Mouse (Mus musculus) lung, embryonic 16.5 days (tissue): ENCODE measurements around the gene Mon1a. TPM values are rescaled to one million over a fixed set of nuclear protein-coding genes. Genes with fewer than 3 reads are reported as not detected.

Experiments
- ATAC-seq: fragments of 200-750 bp; cut with Nextera tagmentation; 2 replicates; pipeline ENCODE4 v1.8.0; 2017; ENCODE audit warnings: low read depth, mild to moderate bottlenecking, moderate library complexity
- H3K27ac ChIP-seq: fragments of 300-500 bp; sonication (generic); 2 replicates; pipeline ENCODE4 v1.5.1; 2014; ENCODE audit warnings: mild to moderate bottlenecking, control low read depth, low read length
- H3K27me3 ChIP-seq: fragments of 300-500 bp; sonication (generic); 2 replicates; pipeline ENCODE4 v1.6.1; 2014; ENCODE audit warnings: low read depth, low read length, mixed read lengths; ENCODE audit not compliant: control insufficient read depth, insufficient read depth
- H3K36me3 ChIP-seq: fragments of 300-500 bp; sonication (generic); 2 replicates; pipeline ENCODE4 v1.6.1; 2014; ENCODE audit warnings: low read length; ENCODE audit not compliant: control insufficient read depth, insufficient read depth
- H3K4me1 ChIP-seq: fragments of 300-500 bp; sonication (generic); replicated peaks from 2 replicates; pipeline ENCODE4 v1.6.1; 2014; ENCODE audit warnings: low read length, mixed read lengths; ENCODE audit not compliant: control insufficient read depth, insufficient read depth
- H3K4me2 ChIP-seq: fragments of 300-500 bp; sonication (generic); 2 replicates; pipeline ENCODE4 v1.6.1; 2014; ENCODE audit warnings: low read depth, low read length, control low read depth
- H3K4me3 ChIP-seq: fragments of 300-500 bp; sonication (generic); 2 replicates; pipeline ENCODE4 v1.5.1; 2014; ENCODE audit warnings: mild to moderate bottlenecking, low read length, control low read depth
- H3K9ac ChIP-seq: fragments of 300-500 bp; sonication (generic); 2 replicates; pipeline ENCODE4 v1.6.1; 2014; ENCODE audit warnings: low read length, control low read depth
- H3K9me3 ChIP-seq: fragments of 300-500 bp; sonication (generic); 2 replicates; pipeline ENCODE4 v1.6.1; 2016; ENCODE audit warnings: low read length; ENCODE audit not compliant: control insufficient read depth
- WGBS: fragments of 180-500 bp; shearing (Covaris S2); extraction: QIAGEN DNeasy Blood & Tissue Kit; methylation state at CpG from one replicate; pipeline ENCODE4 v1.1.7; 2014; 5-methylcytosine and 5-hydroxymethylcytosine counted together
- polyA plus RNA-seq: library from polyadenylated mRNA; unstranded; fragments of >200 nt; fragmentation: Nextera tagmentation; extraction: Ambion mirVana; gene quantifications from 2 replicates; pipeline ENCODE4 v1.2.1, GENCODE M21; 2015

The Mon1a gene
- polyA plus RNA-seq, 1 experiment from 2014 or later, result 12.5 TPM

GRCm38 (mm10) chr9:107906252-107906966 is 18.5 kb downstream of the Mon1a start, which contains the start of gene Mst1r:
Mst1r (plus strand) TSS chr9:107906873.
- Histone ChIP-seq H3K36me3 (no peaks in the 10 kb centered on the region), H3K4me2 (peak within 1 kb of the TSS; percentile 69), H3K4me3 (peak within 1 kb of the TSS; percentile 48), H3K27me3 (no peaks in the 10 kb centered on the region), H3K4me1 (peaks cover 23% of the 10 kb centered on the region), H3K9ac (peak within 1 kb of the TSS; percentile 66), H3K9me3 (no peaks in the 10 kb centered on the region), H3K27ac (peak within 1 kb of the TSS; percentile 43; the same call in 1 of the 2 replicates)
- ATAC-seq, result peak; percentile 89
- WGBS, result 18% methylated on average over 19 of the region's 19 CpGs

GRCm38 (mm10) chr9:107906967-107907800 is 19.2 kb downstream of the Mon1a start:
- H3K4me3 ChIP-seq, result peak overlapping the region; percentile 48
- peak overlapping the region; percentile 66 for H3K9ac ChIP-seq
- ATAC-seq, result no peak
- peak overlapping the region; percentile 37; the same call in 1 of the 2 replicates for H3K27ac ChIP-seq
- H3K9me3 ChIP-seq, result no peaks in the 10 kb centered on the region
- 41% methylated on average over 31 of the region's 31 CpGs for WGBS
- peaks cover 23% of the 10 kb centered on the region for H3K4me1 ChIP-seq
- peak overlapping the region; percentile 69 for H3K4me2 ChIP-seq
- no peaks in the 10 kb centered on the region for H3K36me3 ChIP-seq
- no peaks in the 10 kb centered on the region for H3K27me3 ChIP-seq

DNA sequence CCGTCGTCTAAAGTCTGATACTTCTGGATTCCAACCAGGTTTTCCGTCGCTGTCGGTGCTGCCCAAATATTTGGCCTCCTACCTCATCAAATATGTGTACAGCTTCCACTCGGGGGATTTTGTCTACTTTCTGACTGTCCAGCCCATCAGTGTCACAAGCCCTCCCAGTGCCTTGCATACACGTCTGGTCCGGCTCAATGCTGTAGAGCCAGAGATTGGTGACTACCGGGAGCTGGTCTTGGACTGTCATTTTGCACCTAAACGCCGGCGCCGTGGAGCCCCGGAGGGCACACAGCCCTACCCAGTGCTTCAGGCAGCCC is 19.8 kb downstream of the Mon1a start:
- no peaks in the 10 kb centered on the region for H3K27me3 ChIP-seq
- 54% methylated on average over 14 of the region's 14 CpGs for WGBS
- no peaks in the 10 kb centered on the region for H3K9me3 ChIP-seq
- peaks cover 23% of the 10 kb centered on the region for H3K4me1 ChIP-seq
- peak overlapping the region; percentile 48 for H3K4me3 ChIP-seq
- H3K36me3 ChIP-seq, result no peaks in the 10 kb centered on the region
- no peak for ATAC-seq
- H3K27ac ChIP-seq, result no peak overlapping the region
- peak overlapping the region; percentile 66 for H3K9ac ChIP-seq
- peak overlapping the region; percentile 69 for H3K4me2 ChIP-seq

- peak overlapping the region; percentile 32; the same call in 1 of the 2 replicates for H3K27ac ChIP-seq
- peak overlapping the region; percentile 69 for H3K4me2 ChIP-seq
- no peaks in the 10 kb centered on the region for H3K36me3 ChIP-seq
- WGBS, result 28% methylated on average over 18 of the region's 18 CpGs
- no peaks in the 10 kb centered on the region for H3K9me3 ChIP-seq
- peak overlapping the region; percentile 43 for H3K9ac ChIP-seq
- H3K4me3 ChIP-seq, result peak overlapping the region; percentile 48
- no peaks in the 10 kb centered on the region for H3K27me3 ChIP-seq
- peaks cover 23% of the 10 kb centered on the region for H3K4me1 ChIP-seq
- no peak for ATAC-seq
Measured at GRCm38 (mm10) chr9:107908410-107909158, 20.6 kb downstream of the Mon1a start.

DNA sequence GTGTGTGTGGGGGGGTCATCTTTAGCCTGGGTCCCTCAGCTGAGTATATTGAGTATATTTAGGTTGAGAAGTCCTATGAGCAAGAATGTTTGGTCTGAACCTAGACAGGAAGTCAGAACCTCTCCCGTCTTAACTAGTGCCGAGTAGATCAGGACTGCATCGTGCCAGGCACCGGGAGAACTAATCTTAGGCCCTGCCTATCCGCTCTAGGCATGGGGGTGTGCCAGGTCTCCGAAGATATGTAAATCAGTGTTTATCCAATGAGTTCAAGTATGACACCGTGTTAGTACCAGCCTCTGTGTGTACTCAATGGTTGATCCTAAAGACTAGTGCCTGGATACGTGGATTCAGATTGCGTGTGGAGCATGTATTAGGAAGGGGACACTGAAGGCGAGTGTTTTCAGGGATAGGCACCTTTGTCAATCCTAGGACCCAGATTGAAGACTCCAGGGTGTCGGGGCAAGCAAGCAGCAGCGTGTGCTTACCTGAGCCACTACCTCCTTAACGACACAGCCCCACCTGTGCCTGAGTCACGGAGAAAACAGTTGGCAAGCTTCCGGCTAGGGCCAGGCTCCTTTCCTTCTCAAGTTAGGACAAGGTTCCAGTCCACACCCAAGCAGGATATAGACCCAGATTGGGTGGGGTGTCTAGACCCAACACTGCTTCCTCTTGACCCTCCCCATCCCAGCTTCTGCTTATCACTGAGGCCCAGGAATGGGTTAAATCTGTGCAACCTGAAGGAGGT is 22.2 kb downstream of the Mon1a start:
- Histone ChIP-seq H3K4me2 (peak overlapping the region; percentile 69; the same call in 1 of the 2 replicates), H3K4me1 (peaks cover 21% of the 10 kb centered on the region), H3K9me3 (no peaks in the 10 kb centered on the region), H3K36me3 (no peaks in the 10 kb centered on the region), H3K9ac (no peak overlapping the region), H3K4me3 (no peak overlapping the region), H3K27ac (no peak overlapping the region), H3K27me3 (no peaks in the 10 kb centered on the region)
- no peak for ATAC-seq
- 77% methylated on average over 15 of the region's 15 CpGs for WGBS

GRCm38 (mm10) chr9:107914764-107915420 is 26.9 kb downstream of the Mon1a start:
- H3K36me3 ChIP-seq, result no peaks in the 10 kb centered on the region
- H3K27me3 ChIP-seq, result no peaks in the 10 kb centered on the region
- ATAC-seq, result no peak
- H3K9me3 ChIP-seq, result no peaks in the 10 kb centered on the region
- no peak overlapping the region for H3K4me3 ChIP-seq
- H3K27ac ChIP-seq, result no peak overlapping the region
- no peak overlapping the region for H3K4me2 ChIP-seq
- H3K9ac ChIP-seq, result no peak overlapping the region
- H3K4me1 ChIP-seq, result peaks cover 4% of the 10 kb centered on the region; the same call in 1 of the 2 replicates
- WGBS, result 72% methylated on average over 16 of the region's 16 CpGs

DNA sequence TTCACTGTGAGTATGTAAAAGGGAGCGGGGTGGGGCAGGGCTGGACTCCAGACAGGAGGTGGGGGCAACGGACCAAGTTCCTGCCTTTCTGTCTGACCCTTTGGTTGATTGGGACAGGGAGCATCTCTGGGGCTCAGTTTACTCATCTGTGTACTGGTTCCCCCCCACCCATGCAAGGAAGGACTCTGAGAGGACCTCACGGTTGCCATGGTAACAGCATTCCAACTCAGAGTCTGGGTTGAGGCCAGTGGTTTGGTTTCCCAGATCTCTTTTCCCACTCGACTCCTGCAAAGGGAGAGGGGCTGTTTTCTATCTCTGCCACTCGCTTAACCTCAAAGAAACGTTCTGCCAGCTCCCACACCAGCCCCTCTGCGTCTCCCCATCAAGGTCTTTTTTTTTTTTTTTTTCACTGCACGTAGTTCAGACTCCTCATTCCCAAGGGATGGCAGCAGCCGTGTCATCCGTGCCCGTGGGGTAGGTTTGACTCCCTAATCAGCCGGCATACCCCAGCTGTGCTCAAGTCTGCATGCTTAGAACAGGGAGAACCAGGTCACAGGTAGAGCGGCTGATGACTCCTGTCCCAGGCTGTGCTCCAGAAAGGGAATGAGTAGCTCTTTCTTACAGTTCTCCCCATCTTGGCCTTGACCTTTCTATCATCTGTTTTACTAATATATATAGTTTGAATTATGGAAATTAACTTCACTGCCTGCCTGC is 30.1 kb downstream of the Mon1a start:
- no peak for ATAC-seq
- 23% methylated on average over 13 of the region's 13 CpGs for WGBS
- 0 out of 2 replicates have a peak overlapping the region, but pooled peaks have one; percentile 17 for H3K9ac ChIP-seq

DNA sequence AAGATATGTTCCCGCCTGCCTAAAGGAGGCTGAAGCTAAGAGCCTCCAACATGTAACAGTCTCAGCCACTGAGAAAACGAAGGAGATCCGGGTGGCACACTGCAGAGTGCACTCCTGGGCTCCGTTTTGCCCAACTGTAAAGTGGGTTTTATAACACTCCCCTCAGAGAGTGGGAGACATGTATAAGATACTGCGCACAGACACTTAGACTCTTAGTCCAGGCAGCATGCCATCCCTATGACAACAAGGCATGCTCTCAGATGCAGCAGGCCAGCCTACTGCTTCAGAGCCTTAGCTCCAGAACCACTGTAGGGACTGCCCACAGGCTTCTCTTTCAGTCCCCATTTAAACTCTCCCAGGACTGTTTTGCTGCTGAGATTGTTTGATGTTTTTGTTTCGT is 30.9 kb downstream of the Mon1a start:
- H3K27ac ChIP-seq, result no peak overlapping the region
- WGBS, result 77% methylated on average over 6 of the region's 6 CpGs
- H3K9me3 ChIP-seq, result no peaks in the 10 kb centered on the region
- H3K9ac ChIP-seq, result no peak overlapping the region
- H3K4me1 ChIP-seq, result peaks cover 4% of the 10 kb centered on the region; the same call in 1 of the 2 replicates
- no peak overlapping the region for H3K4me2 ChIP-seq
- no peaks in the 10 kb centered on the region for H3K27me3 ChIP-seq
- H3K4me3 ChIP-seq, result no peak overlapping the region
- ATAC-seq, result no peak
- no peaks in the 10 kb centered on the region for H3K36me3 ChIP-seq

More for the DNA sequence above, 30.1 kb downstream of the Mon1a start:
- H3K27ac ChIP-seq, result no peak overlapping the region
- no peaks in the 10 kb centered on the region for H3K36me3 ChIP-seq
- peaks cover 4% of the 10 kb centered on the region; the same call in 1 of the 2 replicates for H3K4me1 ChIP-seq
- no peaks in the 10 kb centered on the region for H3K9me3 ChIP-seq
- no peaks in the 10 kb centered on the region for H3K27me3 ChIP-seq
- no peak overlapping the region for H3K4me2 ChIP-seq
- H3K4me3 ChIP-seq, result no peak overlapping the region
